Mouse (Mus musculus) limb, embryonic 15.5 days (tissue): ENCODE data around the gene Nfyc. TPM values are rescaled to one million over a fixed set of nuclear protein-coding genes. Genes with fewer than 3 reads are reported as not detected.

Experiments used
- ATAC-seq: fragments of 200-750 bp; cut with Nextera tagmentation; 2 replicates; pipeline ENCODE4 v1.8.0; 2017; ENCODE audit warnings: low read depth, moderate TSS enrichment; ENCODE audit not compliant: insufficient number of reproducible peaks, low FRiP score, low TSS enrichment
- H3K27ac ChIP-seq: fragments of 300-500 bp; sonication (generic); 2 replicates; pipeline ENCODE4 v1.5.1; 2015; ENCODE audit warnings: moderate library complexity, mild to moderate bottlenecking, inconsistent platforms
- H3K27me3 ChIP-seq: fragments of 300-500 bp; sonication (generic); 2 replicates; pipeline ENCODE4 v1.6.1; 2015; ENCODE audit warnings: inconsistent platforms
- H3K36me3 ChIP-seq: fragments of 300-500 bp; sonication (generic); 2 replicates; pipeline ENCODE4 v1.6.1; 2015; ENCODE audit warnings: inconsistent platforms
- H3K4me1 ChIP-seq: fragments of 300-500 bp; sonication (generic); 2 replicates; pipeline ENCODE4 v1.6.1; 2015; ENCODE audit warnings: inconsistent platforms
- H3K4me2 ChIP-seq: fragments of 300-500 bp; sonication (generic); 2 replicates; pipeline ENCODE4 v1.6.1; 2015; ENCODE audit warnings: mild to moderate bottlenecking, inconsistent platforms
- H3K4me3 ChIP-seq: fragments of 300-500 bp; sonication (generic); 2 replicates; pipeline ENCODE4 v1.5.1; 2015; ENCODE audit warnings: mild to moderate bottlenecking, inconsistent platforms
- H3K9ac ChIP-seq: fragments of 300-500 bp; sonication (generic); 2 replicates; pipeline ENCODE4 v1.6.1; 2015; ENCODE audit warnings: inconsistent platforms
- H3K9me3 ChIP-seq: fragments of 300-500 bp; sonication (generic); 2 replicates; pipeline ENCODE4 v1.6.1; 2016; ENCODE audit warnings: inconsistent platforms
- WGBS: fragments of 180-500 bp; shearing (Covaris S2); methylation state at CpG from one replicate; pipeline ENCODE4 v1.1.7; 2015; 5-methylcytosine and 5-hydroxymethylcytosine counted together
- polyA plus RNA-seq: library from polyadenylated mRNA; unstranded; fragments of >200 nt; fragmentation: Nextera tagmentation; extraction: Ambion mirVana; gene quantifications from 2 replicates; pipeline ENCODE4 v1.2.1, GENCODE M21; 2015

Nfyc gene
- polyA plus RNA-seq, 1 experiment from 2014 or later, result 92.8 TPM

DNA sequence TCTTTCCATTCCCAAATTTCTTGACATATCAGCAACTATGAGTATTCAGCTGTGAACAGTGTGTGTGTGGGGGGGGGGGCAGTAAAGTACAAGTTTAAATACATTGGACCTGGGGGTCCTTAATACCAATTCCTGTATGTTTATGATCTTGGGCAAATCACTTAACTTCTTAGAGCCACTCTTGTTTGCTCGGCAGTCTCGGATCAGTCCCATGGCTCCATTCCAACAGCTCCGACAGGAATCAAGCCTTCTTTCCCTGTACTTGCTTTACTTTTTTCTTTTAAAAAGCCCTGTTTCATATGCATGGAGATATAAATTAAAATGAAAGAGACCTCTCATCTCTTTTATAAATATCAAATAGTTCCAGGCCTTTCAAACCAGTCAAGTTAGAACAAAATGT is 30.7 kb downstream of the Nfyc start:
- Histone ChIP-seq H3K4me1 (peaks cover 9% of the 10 kb centered on the region), H3K9ac (no peak overlapping the region), H3K4me3 (no peak overlapping the region), H3K36me3 (0 out of 2 replicates have a peak, but pooled peaks cover 4% of the 10 kb centered on the region), H3K27me3 (no peaks in the 10 kb centered on the region), H3K9me3 (no peaks in the 10 kb centered on the region), H3K27ac (no peak overlapping the region), H3K4me2 (no peak overlapping the region)
- 23% methylated on average over 3 of the region's 3 CpGs for WGBS
- no peak for ATAC-seq

DNA sequence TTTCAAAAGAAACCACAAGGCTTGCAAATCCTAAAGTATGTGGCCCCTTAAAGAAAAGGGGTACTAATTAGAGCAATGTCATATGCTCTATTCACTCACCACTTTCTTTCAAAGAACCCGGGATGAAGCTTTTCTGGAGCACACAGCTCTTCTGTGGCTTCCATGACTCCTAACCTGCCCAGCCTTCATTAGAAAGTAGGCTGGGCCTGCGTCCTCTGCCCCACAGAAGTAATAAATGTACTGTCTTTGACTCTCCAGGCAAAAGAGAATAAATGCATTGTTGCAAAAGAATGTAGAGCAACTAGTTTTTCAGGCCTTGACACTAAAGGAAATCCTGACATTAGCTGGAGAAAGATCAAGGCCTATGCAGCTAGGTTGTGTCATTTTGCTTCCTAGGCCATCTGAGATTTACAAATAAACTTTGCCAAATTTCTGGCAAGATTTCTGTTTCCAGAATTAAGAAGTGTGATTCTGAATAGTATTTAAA is 31.6 kb downstream of the Nfyc start:
- ATAC-seq, result no peak
- Histone ChIP-seq H3K27me3 (no peaks in the 10 kb centered on the region), H3K4me3 (no peak overlapping the region), H3K9ac (no peak overlapping the region), H3K9me3 (no peaks in the 10 kb centered on the region), H3K36me3 (0 out of 2 replicates have a peak, but pooled peaks cover 4% of the 10 kb centered on the region), H3K4me2 (no peak overlapping the region), H3K27ac (0 out of 2 replicates have a peak overlapping the region, but pooled peaks have one; percentile 47), H3K4me1 (peaks cover 9% of the 10 kb centered on the region)
- 64% methylated on average over 2 of the region's 2 CpGs for WGBS

DNA sequence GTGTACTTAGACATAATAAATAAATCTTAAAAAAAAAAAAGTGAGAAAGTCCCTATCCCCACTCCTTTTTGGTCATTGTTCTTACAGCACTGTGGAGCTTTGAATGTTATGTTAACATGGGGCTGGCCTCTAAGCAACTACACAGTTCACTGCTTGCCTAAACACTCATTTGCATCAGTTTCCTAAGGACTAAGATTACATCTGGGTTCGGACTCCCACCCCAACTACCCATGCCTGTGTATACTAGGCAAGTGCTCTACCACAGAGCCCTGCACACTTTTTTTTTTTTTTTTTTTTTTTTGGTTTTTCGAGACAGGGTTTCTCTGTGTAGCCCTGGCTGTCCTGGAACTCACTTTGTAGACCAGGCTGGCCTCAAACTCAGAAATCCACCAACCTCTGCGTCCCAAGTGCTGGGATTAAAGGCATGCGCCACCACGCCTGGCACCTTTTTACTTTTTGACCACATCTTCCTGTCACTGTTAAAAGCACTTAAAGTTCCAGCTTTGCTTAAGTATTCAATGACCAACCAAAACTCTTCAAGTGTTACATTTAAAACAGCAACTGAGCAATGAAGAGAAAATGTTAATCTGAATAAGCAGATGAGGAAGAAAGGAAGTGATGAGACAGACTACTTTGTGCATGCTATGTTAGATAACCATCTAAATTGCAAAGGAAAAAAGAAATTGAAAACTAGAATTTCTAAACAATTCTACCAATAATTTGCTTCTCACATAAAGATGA is 33.2 kb downstream of the Nfyc start:
- H3K9ac ChIP-seq, result no peak overlapping the region
- ATAC-seq, result no peak
- H3K27me3 ChIP-seq, result no peaks in the 10 kb centered on the region
- no peak overlapping the region for H3K4me3 ChIP-seq
- H3K4me1 ChIP-seq, result peaks cover 12% of the 10 kb centered on the region
- WGBS, result 93% methylated on average over 5 of the region's 5 CpGs
- H3K9me3 ChIP-seq, result no peaks in the 10 kb centered on the region
- H3K27ac ChIP-seq, result no peak overlapping the region
- no peak overlapping the region for H3K4me2 ChIP-seq
- no peaks in the 10 kb centered on the region for H3K36me3 ChIP-seq

DNA sequence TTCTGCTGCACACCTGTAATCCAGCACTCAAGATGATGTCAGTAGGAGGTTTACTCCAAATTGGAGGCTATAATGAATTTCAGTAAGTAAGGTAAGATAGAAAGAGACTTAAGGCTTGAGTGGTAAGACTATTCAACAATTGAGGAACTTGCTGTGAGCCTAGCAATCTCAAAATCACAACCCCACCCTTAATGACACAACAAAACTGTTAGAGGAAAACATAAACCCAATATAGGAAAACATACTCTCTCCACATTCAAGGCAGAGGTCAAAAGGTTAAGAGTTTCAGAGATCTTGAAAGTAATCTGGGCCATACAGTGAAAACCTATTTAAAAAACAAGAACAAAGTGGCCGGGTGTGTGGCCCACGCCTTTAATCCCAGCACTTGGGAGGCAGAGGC is 34.7 kb downstream of the Nfyc start:
- Histone ChIP-seq H3K9me3 (no peaks in the 10 kb centered on the region), H3K9ac (no peak overlapping the region), H3K4me1 (peaks cover 12% of the 10 kb centered on the region), H3K27ac (no peak overlapping the region), H3K27me3 (no peaks in the 10 kb centered on the region), H3K4me2 (no peak overlapping the region), H3K4me3 (no peak overlapping the region), H3K36me3 (no peaks in the 10 kb centered on the region)
- 74% methylated on average over 2 of the region's 2 CpGs for WGBS
- no peak for ATAC-seq

DNA sequence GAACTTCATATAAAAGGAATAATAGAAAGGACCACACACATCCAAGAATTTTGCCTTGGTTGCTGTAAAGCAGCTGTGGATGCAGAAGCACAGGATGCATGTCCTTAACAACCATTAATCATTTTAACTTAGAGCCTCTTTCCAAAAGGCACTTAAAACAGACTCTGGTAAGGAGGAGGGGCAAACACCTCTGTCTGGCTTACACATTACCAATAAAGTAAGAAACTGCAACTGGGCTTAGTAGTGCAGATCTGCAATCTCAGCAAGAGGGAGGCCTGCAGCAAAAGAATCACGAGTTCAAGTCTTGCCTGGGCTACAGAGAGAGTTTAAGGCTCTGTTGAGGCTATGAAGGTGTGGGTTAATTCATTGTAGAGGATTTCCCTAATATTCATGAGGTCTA is 35.7 kb downstream of the Nfyc start:
- Histone ChIP-seq H3K27ac (no peak overlapping the region), H3K9me3 (no peaks in the 10 kb centered on the region), H3K4me2 (no peak overlapping the region), H3K4me3 (no peak overlapping the region), H3K4me1 (peaks cover 6% of the 10 kb centered on the region), H3K9ac (no peak overlapping the region), H3K36me3 (no peaks in the 10 kb centered on the region), H3K27me3 (no peaks in the 10 kb centered on the region)
- WGBS, result 59% methylated on average over 1 of the region's 1 CpGs
- no peak for ATAC-seq

DNA sequence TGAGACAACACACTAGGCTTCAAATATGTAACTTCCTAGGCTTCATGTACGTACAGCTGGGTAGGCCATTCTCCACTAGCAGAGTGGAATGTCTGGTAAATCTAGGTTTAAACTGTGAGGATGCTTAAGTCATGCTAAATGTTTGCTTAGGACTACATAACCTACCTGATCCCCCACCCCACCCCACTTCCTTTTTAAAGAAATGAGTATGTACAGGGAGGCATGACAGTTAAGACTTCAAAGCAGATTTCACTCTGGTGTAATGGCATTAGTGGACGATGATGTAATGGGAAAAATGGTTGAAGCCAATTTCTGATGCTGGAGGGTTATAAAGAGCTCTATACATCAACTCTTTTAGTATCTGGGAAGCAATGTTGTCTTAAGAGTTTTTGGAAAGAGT is 38.5 kb downstream of the Nfyc start:
- no peak overlapping the region for H3K4me3 ChIP-seq
- H3K4me1 ChIP-seq, result 0 out of 2 replicates have a peak, but pooled peaks cover 3% of the 10 kb centered on the region
- no peak overlapping the region for H3K27ac ChIP-seq
- no peak overlapping the region for H3K9ac ChIP-seq
- H3K9me3 ChIP-seq, result no peaks in the 10 kb centered on the region
- peaks cover 16% of the 10 kb centered on the region; the same call in 1 of the 2 replicates for H3K36me3 ChIP-seq
- 64% methylated on average over 2 of the region's 2 CpGs for WGBS
- H3K27me3 ChIP-seq, result no peaks in the 10 kb centered on the region
- H3K4me2 ChIP-seq, result no peak overlapping the region
- ATAC-seq, result no peak

DNA sequence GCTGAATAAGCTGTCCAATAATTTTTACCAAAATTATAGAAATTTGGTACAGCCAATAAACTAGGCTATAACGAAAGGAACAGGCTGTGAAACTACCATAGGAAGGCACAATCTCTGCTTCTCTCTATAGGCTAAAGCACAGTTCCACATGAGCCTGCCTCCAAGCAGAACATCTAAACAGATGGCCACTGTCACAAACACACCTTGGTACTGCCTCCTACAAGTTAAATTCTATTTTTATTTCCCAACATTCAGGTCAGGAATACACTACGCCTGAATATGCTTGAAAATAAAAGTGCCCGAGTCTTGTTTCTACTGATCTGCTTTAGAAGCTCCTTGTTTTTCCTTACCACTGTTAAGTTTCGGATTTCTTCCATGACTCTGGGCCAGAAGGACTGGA is 41.3 kb downstream of the Nfyc start:
- ATAC-seq, result no peak
- Histone ChIP-seq H3K36me3 (peaks cover 32% of the 10 kb centered on the region), H3K4me1 (0 out of 2 replicates have a peak, but pooled peaks cover 3% of the 10 kb centered on the region), H3K27ac (no peak overlapping the region), H3K27me3 (no peaks in the 10 kb centered on the region), H3K4me3 (no peak overlapping the region), H3K9ac (no peak overlapping the region), H3K4me2 (no peak overlapping the region), H3K9me3 (no peaks in the 10 kb centered on the region)
- 94% methylated on average over 4 of the region's 4 CpGs for whole genome bisulfite sequencing

DNA sequence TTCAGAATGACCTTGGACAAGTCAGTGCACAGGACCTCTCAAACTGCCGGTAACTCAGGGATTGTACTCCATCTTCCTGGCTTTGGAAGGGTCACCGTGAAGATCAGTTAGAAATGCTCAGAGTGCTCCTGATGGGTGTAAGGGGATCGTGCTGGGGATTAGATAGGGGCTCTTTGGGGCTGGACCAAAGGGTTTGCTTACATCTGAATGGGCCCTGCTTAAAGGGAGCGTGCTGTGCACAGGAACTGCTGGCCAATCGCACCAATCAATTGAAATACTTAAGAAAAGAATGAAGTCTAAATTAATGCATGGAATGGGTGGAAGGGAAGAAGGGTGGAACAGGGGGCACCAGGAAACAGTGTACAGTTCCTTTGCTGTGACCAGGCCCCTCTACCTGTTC is 75.6 kb downstream of the Nfyc start:
- WGBS, result 64% methylated on average over 5 of the region's 5 CpGs
- Histone ChIP-seq H3K36me3 (peaks cover 37% of the 10 kb centered on the region), H3K4me1 (peaks cover 4% of the 10 kb centered on the region), H3K9me3 (no peaks in the 10 kb centered on the region), H3K27me3 (peaks cover 11% of the 10 kb centered on the region), H3K4me3 (no peak overlapping the region), H3K27ac (no peak overlapping the region), H3K4me2 (no peak overlapping the region), H3K9ac (no peak overlapping the region)
- ATAC-seq, result no peak

DNA sequence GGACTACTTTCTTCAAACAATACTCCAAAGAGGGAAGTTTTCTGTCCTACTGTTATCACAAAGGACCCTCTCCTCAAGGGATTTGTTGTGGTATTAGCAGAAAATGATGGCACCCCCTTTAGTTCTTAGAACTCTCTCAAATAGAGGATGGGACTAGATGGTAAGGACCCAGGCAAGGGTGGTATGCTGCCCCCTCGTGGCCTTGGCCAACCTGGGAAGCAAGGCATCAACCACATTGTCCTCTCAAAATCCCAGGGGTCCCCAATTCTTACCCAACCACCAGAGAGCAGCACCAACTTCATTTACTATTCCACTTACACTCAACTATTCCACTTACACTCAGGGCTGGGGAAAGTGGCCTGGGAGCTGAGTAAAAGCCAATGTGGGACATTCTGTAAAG is 76.1 kb downstream of the Nfyc start:
- H3K4me2 ChIP-seq, result no peak overlapping the region
- no peak overlapping the region for H3K4me3 ChIP-seq
- H3K27me3 ChIP-seq, result peaks cover 16% of the 10 kb centered on the region
- H3K4me1 ChIP-seq, result no peaks in the 10 kb centered on the region
- no peaks in the 10 kb centered on the region for H3K9me3 ChIP-seq
- WGBS, result 5% methylated on average over 1 of the region's 1 CpGs
- H3K27ac ChIP-seq, result no peak overlapping the region
- H3K36me3 ChIP-seq, result peaks cover 33% of the 10 kb centered on the region
- ATAC-seq, result no peak
- H3K9ac ChIP-seq, result no peak overlapping the region

DNA sequence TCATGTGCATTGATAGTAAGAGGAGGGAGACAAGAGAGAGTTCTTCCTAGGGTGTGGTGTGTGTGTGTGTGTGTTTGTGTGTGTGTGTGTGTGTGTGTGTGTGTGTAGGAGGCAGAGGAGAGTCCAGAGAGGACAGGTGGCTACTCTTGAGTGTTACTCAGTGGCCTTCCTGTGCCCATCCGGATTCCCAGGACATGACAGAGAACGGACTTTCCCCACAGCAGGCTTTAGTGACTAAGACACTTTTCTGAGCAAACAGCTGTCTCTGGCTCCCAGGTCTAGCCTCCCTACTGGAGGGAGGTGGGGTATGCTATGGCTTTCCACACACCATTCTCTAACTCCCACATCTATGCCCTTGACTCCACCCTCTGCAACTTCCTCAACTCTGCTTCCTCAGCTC is 81.8 kb downstream of the Nfyc start:
- ATAC-seq, result no peak
- Histone ChIP-seq H3K9ac (no peak overlapping the region), H3K36me3 (no peaks in the 10 kb centered on the region), H3K4me3 (no peak overlapping the region), H3K4me2 (no peak overlapping the region), H3K9me3 (no peaks in the 10 kb centered on the region), H3K27me3 (peaks cover 73% of the 10 kb centered on the region), H3K4me1 (peaks cover 26% of the 10 kb centered on the region), H3K27ac (no peak overlapping the region)
- WGBS, result 51% methylated on average over 2 of the region's 2 CpGs

DNA sequence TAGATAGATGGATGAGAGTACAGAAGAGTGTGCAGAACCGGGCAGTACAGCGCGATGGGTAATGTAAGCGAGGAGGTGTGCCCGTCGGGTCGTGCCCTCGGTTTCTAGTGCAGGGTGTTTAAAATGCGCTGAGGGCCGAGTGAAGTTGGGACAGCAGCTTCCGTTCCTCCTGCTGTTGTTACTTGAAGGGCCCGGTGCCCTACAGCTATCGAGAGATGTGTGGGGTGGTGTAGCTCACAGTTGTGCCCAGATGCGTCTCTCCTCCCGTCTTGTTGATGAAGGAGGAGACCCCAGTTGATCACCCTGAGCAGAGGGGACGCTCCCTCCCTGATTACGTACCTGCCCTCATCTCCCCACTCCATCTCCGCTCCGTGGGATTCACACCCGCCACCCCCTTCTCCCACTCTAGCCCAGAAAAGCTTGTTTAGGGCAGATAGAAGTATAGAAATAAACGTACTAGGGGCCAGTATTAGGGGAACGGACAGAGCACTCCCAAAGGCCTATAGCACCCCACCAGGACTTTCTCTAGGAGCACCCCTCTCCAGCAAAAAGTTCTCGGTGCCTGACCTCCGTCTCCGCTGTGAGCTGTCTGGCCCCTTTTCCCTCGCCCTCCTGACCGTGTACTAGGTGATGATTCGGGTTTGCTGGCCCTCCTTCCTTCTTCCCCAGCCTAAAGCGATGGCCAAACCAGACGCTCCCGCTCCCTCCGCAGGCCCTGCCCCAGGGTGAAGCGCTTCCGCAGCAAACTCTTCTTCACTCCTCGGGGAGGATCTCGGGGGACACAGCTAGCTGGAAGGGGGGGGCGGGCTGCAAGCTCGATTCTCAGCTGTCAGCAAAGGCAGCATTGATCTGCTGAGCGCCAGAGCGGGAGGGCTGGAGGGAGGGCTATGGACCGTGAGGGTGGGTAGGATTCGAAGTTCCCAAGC is 83.2 kb downstream of the Nfyc start, which contains the start of gene Kcnq4:
TSS of gene Kcnq4 (minus strand) at position 672 of the 926 bp plus-strand sequence.
- no peak for ATAC-seq

More for the DNA sequence above, 83.2 kb downstream of the Nfyc start, which contains the start of gene Kcnq4:
- H3K9ac ChIP-seq, result peak within 1 kb of the TSS; percentile 28; the same call in 1 of the 2 replicates
- peaks cover 77% of the 10 kb centered on the region for H3K27me3 ChIP-seq
- no peaks in the 10 kb centered on the region for H3K9me3 ChIP-seq
- peak within 1 kb of the TSS; percentile 100 for H3K4me2 ChIP-seq
- peaks cover 26% of the 10 kb centered on the region for H3K4me1 ChIP-seq
- H3K36me3 ChIP-seq, result no peaks in the 10 kb centered on the region
- 4% methylated on average over 42 of the region's 42 CpGs for WGBS
- H3K27ac ChIP-seq, result no peak within 1 kb of the TSS
- H3K4me3 ChIP-seq, result peak within 1 kb of the TSS; percentile 67
